Mouse (Mus musculus) embryonic fibroblast, embryonic 13.5 days (primary cell): ENCODE results near the gene Mapk9.

Source experiments
- CTCF ChIP-seq: IDR thresholded peaks from 2 replicates; pipeline ENCODE4 v1.5.1; 2011; ENCODE audit warnings: mild to moderate bottlenecking, control low read depth, low read length, moderate library complexity, borderline replicate concordance; ENCODE audit not compliant: insufficient read depth
- POLR2A ChIP-seq: IDR thresholded peaks from 2 replicates; pipeline ENCODE4 v1.6.1; 2011; ENCODE audit warnings: low read depth, mild to moderate bottlenecking, control low read depth, low read length, moderate library complexity

GRCm38 (mm10) chr11:49801516-49801915, 45.0 kb upstream of the Mapk9 start:
- TF ChIP-seq CTCF (no peak), POLR2A (no peak)
